Mouse (Mus musculus): ENCODE measurements at regions not wholly inside any gene's neighbourhood (a gene's known extent, or its start where the extent isn't known, plus 50 kb on each side); places are given as distances from the start of the nearest gene placed in this dataset.

DNA sequence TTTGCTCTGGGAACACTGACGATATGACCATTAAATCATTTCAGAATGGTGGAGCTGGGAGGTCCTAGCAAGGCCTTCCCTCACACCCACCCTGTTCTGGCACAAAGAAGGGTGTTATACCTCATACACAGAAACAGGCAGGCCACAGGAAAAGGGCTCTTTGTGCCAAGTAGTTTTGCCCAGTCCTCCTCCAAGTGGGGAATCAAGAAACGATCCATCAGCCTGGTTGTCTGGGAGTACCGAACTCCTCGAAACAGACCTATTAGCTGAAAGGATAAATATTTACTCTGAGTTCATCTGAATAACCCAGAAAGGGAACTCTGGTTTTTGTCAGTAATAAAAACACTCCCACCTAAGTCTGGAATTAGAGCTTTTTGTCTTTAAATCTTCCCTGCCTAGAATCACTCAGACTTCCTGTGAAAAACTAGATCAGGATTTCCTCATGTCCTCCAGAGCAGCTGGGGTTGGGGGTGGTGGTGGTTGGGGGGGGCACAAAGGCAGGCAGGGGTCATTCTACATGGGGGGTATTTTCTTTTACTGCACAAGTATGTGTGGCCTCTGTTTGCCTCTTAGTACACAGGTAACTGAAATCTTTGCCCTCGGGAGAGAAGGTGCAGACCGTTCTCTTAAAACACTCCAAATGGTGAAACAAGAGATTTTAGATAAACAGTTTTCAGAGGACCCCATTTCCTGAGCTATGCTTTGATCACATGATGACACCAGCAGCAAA lies 681.3 kb downstream of the Gsdmc2 start:
- no peak for DNase-seq

DNA sequence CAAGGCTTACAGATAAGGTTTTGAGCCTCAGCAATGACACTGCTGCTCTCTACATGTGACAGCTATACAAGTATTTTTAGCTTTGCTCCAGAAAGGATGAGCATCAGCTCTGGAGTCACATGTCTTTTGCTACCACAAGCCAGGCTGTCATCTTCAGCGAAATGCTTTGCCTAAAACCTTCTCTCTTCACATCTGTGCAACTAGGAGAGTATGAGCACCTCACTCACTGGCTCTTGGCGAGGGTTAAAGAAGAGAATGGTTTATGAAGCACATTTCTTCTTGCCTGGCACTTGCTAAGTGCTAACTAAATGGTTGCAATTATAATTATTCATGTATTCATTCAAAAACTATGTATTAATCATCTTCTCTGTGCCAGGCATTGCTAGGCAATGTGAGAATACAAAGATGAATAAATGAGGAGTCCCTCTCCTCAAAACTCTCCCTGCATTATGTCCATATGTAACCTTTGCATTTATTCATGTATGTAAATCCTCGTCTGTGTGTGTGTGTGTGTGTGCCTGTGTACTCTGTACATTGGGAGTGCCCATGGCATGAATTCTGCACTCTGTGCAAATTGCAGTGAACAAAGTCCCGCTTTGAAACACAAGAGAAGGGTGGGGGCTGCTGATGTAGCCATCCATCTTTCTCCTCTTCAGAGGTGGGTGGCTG lies 682.0 kb downstream of the Gsdmc2 start:
- DNase-seq, result no peak

DNA sequence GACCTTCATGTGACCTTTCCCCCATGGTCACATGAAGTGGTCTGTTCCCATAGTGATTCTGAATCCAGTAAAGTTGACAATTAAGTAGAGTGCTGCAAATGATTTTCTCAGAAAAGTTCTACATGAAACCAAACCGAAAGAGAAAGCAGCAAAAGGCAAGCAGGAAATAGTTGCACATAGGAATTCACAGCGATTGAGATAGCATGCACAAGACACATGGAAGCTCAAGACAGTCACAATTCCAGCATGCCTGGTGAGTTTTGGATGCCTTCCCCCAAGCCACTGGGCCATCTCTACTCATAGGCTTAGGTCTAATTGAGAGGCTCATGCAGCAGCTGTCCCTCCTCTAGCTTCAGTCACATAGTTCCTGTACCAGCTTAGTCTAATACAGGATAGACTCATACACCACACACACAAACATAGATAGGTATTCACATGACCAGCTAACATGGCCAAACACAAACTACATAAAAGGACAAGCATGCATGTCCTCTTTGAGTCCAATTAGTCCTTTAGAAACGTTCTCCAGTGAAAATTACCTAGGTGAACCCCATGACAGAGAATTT lies 721.8 kb downstream of the Gsdmc2 start:
- DNase-seq, result no peak

DNA sequence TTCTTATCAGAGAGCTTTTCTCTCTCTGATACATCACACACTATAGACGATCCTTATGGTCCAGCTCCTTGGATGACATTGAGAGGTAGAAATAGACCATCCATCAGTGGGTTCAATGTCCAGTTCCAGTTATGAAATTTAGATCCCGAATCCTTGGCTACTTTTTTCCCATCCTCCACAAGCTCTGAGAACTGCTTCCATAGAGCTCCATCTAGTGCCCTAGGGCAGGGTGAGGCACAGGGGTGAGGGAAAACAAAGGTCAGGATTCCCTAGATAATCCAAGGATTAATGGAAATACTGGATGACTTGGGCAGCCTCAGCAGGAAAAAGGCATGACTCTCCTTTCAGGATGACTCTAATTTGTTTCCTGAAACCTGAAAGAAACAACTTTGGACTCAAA lies 732.1 kb downstream of the Gsdmc2 start:
- no peak for DNase-seq

DNA sequence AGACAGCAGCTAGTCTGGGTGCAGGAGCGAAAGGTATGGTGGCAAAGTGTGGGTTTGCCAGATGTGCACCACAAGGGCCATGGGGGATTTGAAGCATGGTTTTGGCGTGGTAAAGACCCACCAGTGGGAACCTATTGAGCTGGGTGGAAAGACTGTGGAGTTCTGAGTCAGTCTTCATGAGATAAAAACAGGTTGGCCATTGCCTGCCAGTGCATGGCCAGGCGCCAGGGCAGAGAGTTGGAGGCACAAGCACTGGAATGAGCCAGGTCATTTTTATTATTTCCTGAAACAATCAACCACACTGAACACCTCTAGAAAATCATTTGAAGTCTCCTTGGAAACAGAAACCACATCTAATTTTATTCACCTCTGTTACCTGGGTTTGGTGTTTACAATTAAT lies 744.9 kb downstream of the Gsdmc2 start:
- peak; percentile 80 for DNase-seq

DNA sequence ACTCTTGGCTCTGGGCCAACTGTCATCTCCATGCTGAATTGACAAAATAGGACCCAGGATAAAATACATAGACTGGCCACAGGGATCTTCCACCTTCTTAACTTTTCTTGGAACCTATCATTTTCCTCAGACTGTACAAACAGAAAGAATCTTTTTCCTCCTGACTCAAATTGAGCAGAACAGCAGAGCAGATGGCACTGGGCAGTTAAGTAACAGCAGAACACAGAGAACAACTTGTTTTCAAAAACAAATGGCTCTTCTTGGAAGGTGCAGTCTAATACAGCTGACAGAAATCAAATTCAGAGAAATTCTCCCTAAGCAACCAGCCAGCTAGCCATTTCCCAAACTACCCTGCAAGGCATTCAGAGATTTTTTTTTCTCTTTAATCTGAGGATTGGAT lies 763.0 kb downstream of the Gsdmc2 start:
- DNase-seq, result peak; percentile 84

DNA sequence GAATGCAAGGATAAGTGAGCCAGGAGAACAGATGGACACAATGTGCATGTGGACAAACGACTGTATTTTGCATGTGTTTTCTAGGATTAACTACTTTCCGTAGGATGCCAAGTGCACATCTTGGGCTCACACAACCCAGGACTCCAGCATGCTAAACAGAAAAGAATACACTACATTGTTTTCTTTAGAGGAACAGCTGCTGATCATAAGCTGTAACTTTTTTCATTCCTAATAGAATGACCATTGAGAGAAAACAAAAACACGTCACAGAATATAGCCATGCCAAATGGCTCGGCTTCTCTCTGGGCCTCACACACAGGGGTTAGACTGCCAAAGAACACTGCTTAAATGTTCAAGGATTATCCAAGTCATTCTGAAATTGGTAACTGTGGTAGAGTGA lies 765.2 kb downstream of the Gsdmc2 start:
- DNase-seq, result peak; percentile 94

DNA sequence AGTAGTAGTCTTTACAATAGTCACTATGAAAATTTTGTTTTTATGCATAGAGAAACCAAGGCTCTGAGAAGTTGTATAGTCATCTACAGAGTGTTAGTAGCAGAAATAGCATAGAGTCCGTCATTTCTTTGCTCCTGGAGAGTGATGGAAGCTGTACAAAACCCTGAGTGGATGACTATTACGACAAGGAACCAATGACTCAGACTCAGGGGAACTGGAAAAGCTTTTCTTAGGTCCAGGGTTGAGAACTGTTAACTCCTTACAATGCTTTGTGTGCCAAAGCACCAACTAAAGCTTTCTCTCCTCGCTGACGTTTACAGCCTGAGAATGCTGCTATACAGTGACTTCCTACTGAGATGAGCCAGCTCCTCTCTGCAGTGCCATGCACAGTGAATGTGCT lies 773.1 kb downstream of the Gsdmc2 start:
- DNase-seq, result no peak

DNA sequence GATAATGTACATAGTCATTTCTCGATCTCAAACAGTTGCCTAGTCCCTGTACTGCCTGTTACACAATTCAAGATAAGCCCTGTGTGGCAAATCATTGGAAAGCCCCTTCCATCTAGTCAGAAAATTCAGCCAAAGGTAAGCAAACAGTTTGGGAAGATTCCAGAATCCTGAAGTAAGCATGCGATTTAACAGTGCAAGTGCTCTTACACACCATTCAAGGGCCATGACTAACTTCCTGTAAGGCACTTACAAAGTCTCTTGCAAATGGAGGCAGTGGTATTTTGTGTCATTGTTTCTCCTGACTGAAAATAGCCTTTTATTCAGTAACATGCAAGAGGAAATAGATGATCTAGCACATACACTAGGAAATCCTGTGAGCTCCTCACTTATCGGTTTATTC lies 777.9 kb downstream of the Gsdmc2 start:
- DNase-seq, result no peak

DNA sequence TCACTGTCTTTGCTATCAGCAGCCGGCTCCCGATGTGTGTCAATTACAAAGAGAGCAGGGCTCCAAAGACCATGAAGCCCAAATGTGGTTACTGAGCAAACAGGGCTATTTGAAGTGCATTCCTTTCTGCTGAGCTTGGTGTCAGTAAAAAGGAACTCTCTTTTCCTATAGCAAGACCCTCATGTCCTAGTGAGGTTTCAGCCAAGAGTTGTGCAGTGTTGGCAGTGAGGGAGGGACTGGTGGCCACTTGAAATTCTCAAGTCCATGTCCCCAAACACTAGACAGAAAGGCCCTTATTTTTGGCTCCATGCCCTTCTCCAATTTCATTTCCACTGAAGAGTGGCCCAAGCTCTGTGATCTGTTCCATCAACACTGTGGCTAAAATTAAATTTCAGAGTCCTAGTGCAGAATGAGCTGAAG lies 778.9 kb downstream of the Gsdmc2 start:
- DNase-seq, result peak; percentile 91

DNA sequence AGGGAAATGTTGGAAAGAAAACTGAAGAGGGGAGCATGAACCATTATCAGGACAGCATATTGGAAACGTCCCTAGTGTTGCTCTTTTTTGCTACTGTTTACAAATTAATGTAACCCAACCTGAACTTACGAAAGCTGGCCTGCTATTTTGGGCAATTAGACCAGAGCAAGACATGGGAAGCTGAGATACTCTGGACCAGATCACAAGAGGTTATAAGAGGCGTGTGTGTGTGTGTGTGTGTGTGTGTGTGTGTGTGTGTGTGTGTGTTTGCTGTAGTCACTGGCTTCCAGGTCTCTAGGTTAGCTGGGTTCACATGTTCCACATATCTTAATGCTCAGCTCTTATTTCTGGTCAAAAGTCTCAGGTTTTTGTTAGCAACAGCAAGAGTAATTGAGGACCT lies 783.1 kb downstream of the Gsdmc2 start:
- DNase-seq, result no peak

DNA sequence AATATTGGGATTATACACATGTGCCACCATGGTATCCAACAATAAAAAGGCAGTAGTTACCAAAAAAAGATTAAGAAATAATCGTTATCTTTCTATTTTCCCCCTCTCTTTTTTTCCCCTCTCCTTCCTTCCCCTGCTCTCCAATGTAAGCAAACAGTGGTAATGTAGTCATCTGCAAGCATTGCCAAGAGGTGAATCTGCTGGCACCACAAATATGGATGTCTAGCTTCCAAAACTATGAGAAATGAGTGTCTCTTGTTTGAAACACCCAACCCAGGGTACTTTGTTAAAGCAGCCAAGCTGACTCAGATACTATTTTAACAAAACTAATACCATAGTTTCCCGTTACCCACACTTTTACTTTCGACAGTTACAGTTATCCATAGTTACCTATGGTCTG lies 784.2 kb downstream of the Gsdmc2 start:
- DNase-seq, result no peak

DNA sequence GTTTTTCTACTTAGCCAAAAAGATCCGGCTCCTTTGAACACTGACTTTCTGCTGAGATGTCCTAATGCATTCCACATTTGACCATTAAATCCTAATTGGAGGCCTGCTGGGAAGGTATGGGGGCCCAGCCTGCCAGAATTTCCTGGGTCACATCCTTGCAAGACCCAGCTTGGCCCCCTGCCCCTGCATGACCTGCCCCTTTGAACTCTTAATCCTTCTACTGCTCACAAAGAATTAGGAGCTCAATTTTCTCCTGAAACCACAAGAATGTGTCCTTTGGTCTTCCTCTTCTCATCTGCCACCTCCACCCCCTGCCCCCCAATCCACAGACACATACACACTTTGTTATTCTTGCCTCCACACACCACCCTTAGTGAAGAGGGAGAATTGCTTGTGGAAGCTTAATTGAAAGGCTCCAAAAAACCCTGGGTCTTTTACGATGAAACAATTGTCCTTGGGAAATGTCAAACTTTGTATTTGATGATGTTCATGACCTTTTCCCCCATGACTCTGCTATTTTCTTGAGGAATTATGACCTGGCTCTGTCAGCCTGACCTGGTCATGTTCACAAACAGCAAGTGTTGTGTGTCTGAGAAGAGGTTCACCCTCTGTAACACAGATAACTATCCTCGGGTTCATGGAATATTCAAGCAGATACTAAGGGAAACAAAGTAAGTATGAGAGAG lies 792.3 kb downstream of the Gsdmc2 start:
- peak; percentile 80 for DNase-seq

DNA sequence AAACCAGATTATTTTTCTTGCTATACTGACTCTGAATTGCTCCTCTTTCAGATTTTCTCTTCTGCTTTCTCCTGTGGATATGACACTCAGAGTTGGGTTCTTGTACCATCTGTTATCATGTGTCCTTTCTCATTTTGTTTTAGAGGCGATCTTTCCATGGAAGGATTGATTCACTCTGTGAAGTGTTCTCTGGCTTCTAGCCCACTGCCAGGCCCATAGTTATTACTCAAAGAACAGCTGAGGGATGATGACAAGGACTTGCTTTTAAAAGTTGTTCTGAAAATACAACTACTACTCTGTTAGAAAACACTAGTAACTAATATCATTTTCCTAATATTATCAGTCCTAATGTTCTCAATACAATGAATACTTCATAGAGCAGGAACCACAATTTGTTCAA lies 794.9 kb downstream of the Gsdmc2 start:
- DNase-seq, result no peak

DNA sequence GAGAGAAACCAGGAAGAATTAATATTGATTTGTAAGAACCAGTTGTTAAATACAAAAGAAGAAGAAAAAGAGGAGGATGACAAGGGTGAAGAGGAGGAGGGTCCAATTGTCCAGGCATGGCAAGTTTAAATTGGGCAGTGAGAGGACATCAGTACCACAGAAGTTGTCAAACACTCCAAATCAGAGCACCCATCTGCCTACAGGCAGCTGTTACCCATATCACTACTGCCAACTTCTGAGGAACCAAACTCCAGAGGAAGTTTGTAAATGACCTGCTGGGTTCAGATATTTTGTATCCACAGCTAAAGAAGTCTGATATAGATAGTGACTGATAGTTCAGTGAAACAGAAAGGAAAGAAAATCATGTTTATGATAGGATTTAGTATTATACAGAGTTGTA lies 802.6 kb downstream of the Gsdmc2 start:
- DNase-seq, result no peak

DNA sequence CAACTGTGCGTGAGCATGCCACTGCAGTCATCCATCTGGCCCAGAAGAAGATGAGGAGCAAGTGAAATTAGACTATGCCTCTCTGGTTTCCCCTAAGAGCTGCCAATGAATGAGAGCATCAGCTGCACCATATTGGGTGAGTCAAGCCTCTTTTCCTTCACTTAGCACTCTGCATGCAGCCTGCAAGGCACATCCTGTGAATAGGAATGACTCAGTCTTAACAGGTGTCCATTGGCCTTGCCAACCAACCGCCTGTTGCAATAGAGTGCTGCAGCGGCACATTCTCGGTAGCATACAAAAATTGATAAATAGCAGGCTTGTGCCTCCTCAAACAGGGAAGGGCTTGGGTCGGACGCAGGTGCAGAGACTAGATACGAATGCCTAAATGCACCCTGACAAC lies 808.7 kb downstream of the Gsdmc2 start:
- no peak for DNase-seq

DNA sequence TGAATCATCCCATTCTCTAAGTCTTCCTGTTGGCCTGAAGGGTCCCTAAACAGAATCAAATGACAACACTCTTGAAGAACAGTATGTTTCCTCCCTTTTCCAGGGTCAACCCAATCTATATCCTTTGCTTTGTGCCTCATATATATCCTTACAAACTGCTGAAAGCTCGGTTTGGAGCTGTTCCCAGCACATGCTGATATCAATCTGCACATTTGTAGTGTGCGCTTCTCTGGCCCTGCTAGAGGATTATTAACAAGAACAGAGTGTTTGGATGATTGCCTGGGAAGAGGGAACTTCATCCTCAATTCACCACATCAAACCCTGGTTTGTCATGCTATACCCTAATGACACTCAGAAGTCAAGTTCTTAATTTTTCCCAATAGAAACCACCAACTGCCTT lies 824.2 kb downstream of the Gsdmc2 start:
- DNase-seq, result no peak

DNA sequence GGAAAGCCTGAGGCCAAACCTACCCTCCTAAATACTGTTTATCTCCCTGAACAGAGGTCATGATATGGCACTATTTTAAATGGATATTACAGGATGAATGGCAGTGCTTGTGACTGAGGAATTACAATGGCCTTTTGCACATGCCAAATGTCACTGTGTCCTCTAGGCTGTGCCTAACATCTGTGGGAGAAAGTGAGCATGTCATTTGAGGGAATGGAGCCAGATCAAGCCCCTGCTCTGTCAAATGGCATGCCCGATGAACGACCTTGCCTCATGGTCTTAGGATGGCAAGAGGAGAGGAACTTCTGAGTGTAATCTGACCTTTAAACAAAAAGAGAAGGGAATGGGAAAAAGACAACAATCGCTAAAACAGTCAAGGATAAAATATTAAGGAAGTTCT lies 827.0 kb downstream of the Gsdmc2 start:
- no peak for DNase-seq

DNA sequence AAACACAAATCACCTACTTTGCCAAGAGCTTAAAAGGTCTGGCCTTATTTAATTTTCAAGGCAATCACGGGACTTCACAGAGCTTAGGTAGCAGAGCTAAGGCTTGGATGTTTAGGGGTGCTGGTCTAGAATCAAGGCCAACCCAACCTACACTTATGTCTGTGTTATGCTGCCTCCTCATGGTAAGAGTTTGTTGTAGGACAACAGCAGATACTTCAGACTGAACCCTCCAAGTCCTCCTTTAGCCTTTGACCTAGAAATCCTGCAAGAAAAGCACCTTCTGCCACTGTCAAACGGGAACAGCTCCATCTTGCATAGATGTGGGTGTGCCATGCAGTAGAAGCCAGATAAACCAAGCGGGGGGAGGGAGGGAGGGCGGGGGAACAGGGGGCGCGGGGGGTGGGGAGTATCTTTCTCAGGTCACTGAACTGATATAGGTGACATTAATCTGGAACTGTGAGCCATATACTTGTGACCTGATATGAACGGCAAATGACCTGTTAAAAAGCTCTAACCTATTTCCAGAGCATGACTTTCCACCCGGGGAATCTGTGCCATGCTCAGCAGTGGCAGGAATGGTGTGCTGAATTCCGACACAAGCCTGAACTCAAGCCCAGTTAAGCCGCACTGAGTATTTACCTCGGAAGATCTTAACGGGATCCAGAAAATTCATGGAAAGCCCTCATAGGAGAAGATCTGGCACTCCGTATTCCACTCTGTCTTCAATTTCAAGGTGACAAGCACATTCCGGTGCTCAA lies 838.3 kb downstream of the Gsdmc2 start:
- DNase-seq, result no peak

DNA sequence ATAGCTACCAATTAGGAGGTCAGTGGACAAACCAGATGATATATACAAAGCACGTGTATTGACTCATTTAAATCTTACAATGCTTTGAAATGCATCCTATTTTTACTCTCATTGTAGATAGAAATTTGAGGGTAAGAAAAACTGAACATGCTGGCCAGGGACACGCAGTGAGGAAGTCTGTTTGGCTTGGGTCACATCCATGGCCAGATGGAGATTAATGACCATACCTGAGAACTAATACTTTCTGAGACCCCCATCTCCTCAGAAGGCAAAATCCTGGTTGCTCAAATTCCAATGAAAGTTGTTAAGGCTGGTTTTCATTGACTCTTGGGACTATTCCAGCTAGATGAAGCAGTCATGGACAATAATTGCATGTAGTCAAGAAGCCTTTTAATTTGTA lies 850.3 kb downstream of the Gsdmc2 start:
- DNase-seq, result no peak

DNA sequence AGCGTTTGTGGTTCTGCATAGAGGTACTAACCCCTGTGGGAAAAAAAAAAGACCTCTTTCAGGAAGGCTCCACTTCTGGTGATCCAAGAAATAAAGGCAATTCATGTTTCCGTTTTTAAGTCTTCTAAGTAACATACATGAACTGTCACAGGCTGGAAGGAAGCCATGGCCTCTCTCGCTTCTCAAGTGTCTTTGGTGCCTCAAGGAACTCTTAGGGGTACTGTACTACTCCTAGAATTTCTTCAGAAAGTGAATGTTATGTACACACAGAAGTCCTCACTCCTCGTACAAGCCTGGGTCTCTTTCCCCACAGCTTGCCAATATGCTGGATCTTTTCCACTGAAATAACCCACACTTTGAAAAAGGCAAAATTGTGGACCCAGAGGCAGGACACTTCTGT lies 858.1 kb downstream of the Gsdmc2 start:
- DNase-seq, result no peak

DNA sequence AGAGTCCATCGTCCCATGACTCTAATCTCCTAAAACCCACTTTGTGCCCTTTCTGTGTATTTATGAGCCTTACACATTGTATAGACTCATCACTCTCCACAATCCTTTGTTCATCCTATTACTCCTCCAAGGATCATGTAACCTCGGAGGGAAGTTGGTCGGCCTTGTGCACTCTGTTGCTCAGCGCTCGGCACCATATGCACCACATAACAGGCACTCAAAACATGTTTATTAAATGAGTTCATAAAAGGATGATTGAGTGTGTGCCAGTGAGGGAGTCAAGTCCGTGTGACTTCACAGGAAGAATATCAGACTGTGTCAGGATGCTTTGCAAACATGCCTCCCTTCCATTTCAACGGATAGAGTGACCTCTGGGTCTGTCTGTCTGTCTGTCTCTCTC lies 858.8 kb downstream of the Gsdmc2 start:
- DNase-seq, result no peak

DNA sequence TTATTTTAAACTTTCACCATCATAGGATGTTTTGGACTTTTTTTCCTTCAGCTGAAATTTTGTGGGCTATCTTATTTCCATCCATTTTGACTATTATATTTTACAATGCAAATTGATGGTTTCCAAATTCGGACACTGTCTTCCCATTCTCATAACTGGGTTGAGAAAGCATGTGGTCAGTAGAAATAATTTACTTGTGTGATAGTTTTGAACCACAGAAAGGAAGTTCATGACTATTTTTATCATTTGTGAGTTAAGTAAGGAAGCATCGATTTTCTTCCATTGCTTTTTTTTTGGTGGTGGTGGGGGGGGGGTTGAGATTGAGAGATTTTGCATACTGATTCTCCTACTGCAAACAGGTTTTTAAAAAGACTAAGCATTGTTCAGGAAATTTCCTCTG lies 874.4 kb downstream of the Gsdmc2 start:
- DNase-seq, result no peak
